Mouse (Mus musculus): ENCODE measurements around the gene Kcnk10. TPM values are rescaled to one million over a fixed set of nuclear protein-coding genes. Genes with fewer than 3 reads are reported as not detected.

Gene Kcnk10
- total and polyA plus RNA-seq, 3 experiments: 2.4 to 7.5 (median 3.8) TPM

DNA sequence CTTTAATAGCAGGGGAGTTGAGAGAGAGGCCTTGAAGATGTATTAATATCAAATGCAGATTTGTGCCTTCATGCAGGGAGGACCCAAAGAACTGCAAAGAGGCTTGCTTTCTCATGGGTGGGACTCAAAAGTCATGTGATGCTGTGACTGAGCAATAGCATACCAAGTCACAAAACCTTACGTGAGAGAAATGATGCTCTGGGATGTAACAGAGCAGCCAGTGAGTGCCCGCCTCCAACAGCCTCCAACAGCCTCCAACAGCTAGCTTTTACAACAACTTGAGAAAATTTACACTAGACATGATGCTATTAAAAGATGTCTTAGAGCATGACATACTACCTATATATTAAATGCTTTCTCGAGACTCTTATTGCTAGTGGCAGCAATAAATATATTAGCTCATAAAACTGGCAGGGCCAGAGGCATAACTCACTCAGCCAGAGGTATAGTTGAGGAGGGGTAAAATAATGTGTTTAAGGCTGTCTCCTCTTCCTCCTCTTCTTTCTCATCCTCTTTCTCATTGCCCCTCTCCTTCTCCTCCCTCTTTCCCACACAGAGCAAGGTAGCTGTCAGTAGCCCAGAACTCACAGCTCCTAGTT is 36.9 kb upstream of the Kcnk10 start:
- DNase-seq (ENCODE audit: extremely low read depth): no peak
- Histone ChIP-seq H3K27me3 (replicated peaks) (no peaks in the 10 kb centered on the region), H3K9ac (ENCODE audit: insufficient read depth, low read depth) (no peak overlapping the region), H3K27ac (ENCODE audit: insufficient read depth, low read depth) (no peak overlapping the region), H3K9me3 (replicated peaks; ENCODE audit: low read length) (no peaks in the 10 kb centered on the region), H3K79me2 (replicated peaks; ENCODE audit: control insufficient read depth, extremely low read depth, insufficient read depth, poor library complexity, severe bottlenecking) (no peaks in the 10 kb centered on the region), H3K4me3 (replicated peaks in 1 of 3; ENCODE audit: low read depth in 2 of 3, low read length in 2 of 3, poor library complexity in 1 of 3) (no peak overlapping the region), H3K36me3 (replicated peaks in 1 of 2; ENCODE audit: control insufficient read depth in 1 of 2, insufficient read depth in 1 of 2, low read length in 1 of 2) (no peaks in the 10 kb centered on the region), H3K4me2 (ENCODE audit: insufficient read depth, low read depth, poor library complexity, severe bottlenecking) (no peak overlapping the region), H3K4me1 (ENCODE audit: control insufficient read depth in 1 of 2, insufficient read depth in 2 of 2) (peaks cover 2 to 11% of the 10 kb centered on the region in 2 experiments; a peak in 3 of 4 replicates)
- in situ Hi-C loops (cut with MboI; ENCODE audit: low pct_ligation_motif_present, low pct_unique_long_range_greater_than_20kb, low sequenced_read_pairs): loop anchor here (10.0 kb wide), 1 partner anchor 160 kb away; no protein-coding TSS in a partner anchor
- dilution Hi-C loops (cut with MboI; ENCODE audit: extremely low pct_ligation_motif_present, extremely low pct_unique_long_range_greater_than_20kb, low sequenced_read_pairs): no loop called here
- TF ChIP-seq TCF12 (IDR thresholded peaks at IDR 0.05; ENCODE audit: low read depth, low read length) (no peak), ZKSCAN1 (IDR thresholded peaks at IDR 0.05; ENCODE audit: borderline replicate concordance, low read depth, low read length) (no peak), NELFE (IDR thresholded peaks at IDR 0.05; ENCODE audit: low read depth, low read length) (no peak), MAZ (IDR thresholded peaks at IDR 0.05; ENCODE audit: low read depth, low read length) (no peak), RCOR1 (conservative IDR thresholded peaks at IDR 0.05; ENCODE audit: low read depth, low read length) (no peak), ETS1 (conservative IDR thresholded peaks at IDR 0.05; ENCODE audit: low read depth, low read length) (no peak), MYC (IDR thresholded peaks at IDR 0.05; ENCODE audit: low read depth, low read length) (no peak), PAX5 (IDR thresholded peaks at IDR 0.05; ENCODE audit: low read length) (no peak), POLR2A (IDR thresholded peaks at IDR 0.05; ENCODE audit: low read depth, low read length) (no peak), E2F4 (IDR thresholded peaks at IDR 0.05; ENCODE audit: insufficient replicate concordance, low read depth, low read length) (no peak)

DNA sequence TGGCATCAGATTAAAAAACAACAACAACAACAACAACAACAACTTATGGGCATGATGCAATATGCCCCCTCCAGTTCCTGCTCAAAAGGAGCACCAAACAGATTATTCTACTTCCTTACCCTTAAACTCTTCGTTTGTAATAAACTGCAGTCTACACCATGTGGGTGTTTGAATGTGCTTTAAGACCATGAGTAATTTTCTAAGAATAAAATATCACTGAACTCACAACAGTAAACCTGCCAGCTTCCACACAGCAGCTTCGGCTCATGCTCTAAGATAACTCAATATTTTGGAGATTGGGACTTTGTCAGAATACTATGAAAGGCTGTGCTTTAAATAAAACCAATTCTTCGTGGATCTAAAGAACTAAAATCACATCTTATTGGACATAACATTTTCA is 32.2 kb upstream of the Kcnk10 start:
- H3K9ac ChIP-seq (ENCODE audit: insufficient read depth, low read depth): no peak overlapping the region
- no peak overlapping the region for H3K4me3 ChIP-seq (replicated peaks in 1 of 3; ENCODE audit: low read depth in 2 of 3, low read length in 2 of 3, poor library complexity in 1 of 3)
- peaks cover 10 to 23% of the 10 kb centered on the region in 2 experiments for H3K4me1 ChIP-seq (ENCODE audit: control insufficient read depth in 1 of 2, insufficient read depth in 2 of 2)
- no peaks in the 10 kb centered on the region for H3K36me3 ChIP-seq (replicated peaks in 1 of 2; ENCODE audit: control insufficient read depth in 1 of 2, insufficient read depth in 1 of 2, low read length in 1 of 2)
- H3K27me3 ChIP-seq (replicated peaks): no peaks in the 10 kb centered on the region
- dilution Hi-C loops (cut with MboI; ENCODE audit: extremely low pct_ligation_motif_present, extremely low pct_unique_long_range_greater_than_20kb, low sequenced_read_pairs): no loop called here
- no peak overlapping the region for H3K4me2 ChIP-seq (ENCODE audit: insufficient read depth, low read depth, poor library complexity, severe bottlenecking)
- in situ Hi-C loops (cut with MboI; ENCODE audit: low pct_ligation_motif_present, low pct_unique_long_range_greater_than_20kb, low sequenced_read_pairs): loop anchor here (10.0 kb wide), 1 partner anchor 156 kb away; no protein-coding TSS in a partner anchor
- DNase-seq (ENCODE audit: extremely low read depth): no peak
- no peak for TF ChIP-seq SMC3 (IDR thresholded peaks at IDR 0.05; ENCODE audit: low read depth, low read length)
- TF ChIP-seq ETS1 (conservative IDR thresholded peaks at IDR 0.05; ENCODE audit: low read depth, low read length): no peak
- TF ChIP-seq MAX (IDR thresholded peaks at IDR 0.05; ENCODE audit: low read length): no peak
- TF ChIP-seq MYC (IDR thresholded peaks at IDR 0.05; ENCODE audit: low read depth, low read length): no peak
- no peak for TF ChIP-seq UBTF (IDR thresholded peaks at IDR 0.05; ENCODE audit: low read depth, low read length)
- H3K27ac ChIP-seq (ENCODE audit: insufficient read depth, low read depth): no peak overlapping the region
- peaks cover 7% of the 10 kb centered on the region for H3K9me3 ChIP-seq (replicated peaks; ENCODE audit: low read length)
- no peaks in the 10 kb centered on the region for H3K79me2 ChIP-seq (replicated peaks; ENCODE audit: control insufficient read depth, extremely low read depth, insufficient read depth, poor library complexity, severe bottlenecking)

All from CH12.LX (cell line).